ENCODE assay signal across 8 mouse cellular contexts in the genomic region with DNA sequence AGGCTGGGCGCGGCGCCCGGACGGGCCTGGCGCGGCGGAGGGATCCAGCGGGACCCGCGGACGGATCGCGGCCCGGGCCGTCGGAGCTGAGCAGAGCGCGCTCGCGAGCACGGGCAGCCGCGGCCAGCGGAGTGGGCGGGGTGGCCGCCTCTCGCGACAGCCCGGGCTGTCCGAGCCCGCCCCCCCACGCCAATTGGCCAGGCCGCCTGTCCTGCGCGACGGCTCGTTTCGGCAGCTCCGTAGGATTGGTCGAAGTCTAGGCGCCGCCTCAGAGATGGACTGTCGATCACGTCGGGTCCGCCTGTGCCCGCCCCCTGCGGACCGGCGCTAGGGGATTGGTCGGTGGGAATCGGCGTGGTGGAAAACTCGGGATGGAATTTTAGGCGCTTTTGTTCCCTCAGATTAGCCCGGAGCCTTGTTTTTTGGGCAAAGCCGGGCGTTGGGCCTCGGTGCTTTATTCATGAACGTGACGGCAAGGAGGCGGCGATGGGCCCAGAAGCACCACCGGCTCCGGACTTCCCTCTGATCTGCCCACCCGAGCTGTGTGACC. TPM values are rescaled to one million over a fixed set of nuclear protein-coding genes. Genes with fewer than 3 reads are reported as not detected.
A peak's percentile ranks its signal among the peaks of the same experiment; 100 is the strongest.
DNase-seq lines count a peak whose midpoint lies in the region; ATAC-seq and TF ChIP-seq lines count a peak whose summit lies in the region.

A gene (minus strand): TSS at position 128 of the 550 bp plus-strand sequence.

- no peak for TF ChIP-seq CTCF in Patski (IDR thresholded peaks at IDR 0.05)
- TF ChIP-seq CTCF in lung, adult 2 months (IDR thresholded peaks at IDR 0.05; ENCODE audit: insufficient read depth, low read length) = no peak

- H3K4me3 ChIP-seq in lung, adult 2 months (replicated peaks; ENCODE audit: extremely low read depth, low read depth, low read length) = peak within 1 kb of the TSS; percentile 78

- DNase-seq in Patski (ENCODE audit: low read depth, low spot score) = peak; percentile 84
- peak; percentile 98 for DNase-seq in cerebellum, adult 8-10 months
- peak; percentile 98 for DNase-seq in heart, postnatal 4 days
- DNase-seq in layer of hippocampus, adult 8-10 months (ENCODE audit: low spot score in 2 of 2) = peak; percentile 98 to 99
- DNase-seq in lung, adult 2 months = peak; percentile 91
- DNase-seq in ovary, postnatal 10 days (ENCODE audit: low spot score) = peak; percentile 88
- DNase-seq in thymus, postnatal 36 days = peak; percentile 19 to 39

- WGBS in lung, adult 2 months = 1% methylated on average over 61 of the region's 67 CpGs

- CTCF ChIA-PET in Patski (lab: Charles Lee) = interaction anchor here (1.3 kb wide), 1 partner anchor 21 kb away, joined by 4 read pairs; no protein-coding TSS in a partner anchor

- no peaks in the 10 kb centered on the region for H3K27me3 ChIP-seq in Patski

- ATAC-seq in Patski = peak; percentile 94
- peak; percentile 91 for ATAC-seq in frontal cortex, adult (ENCODE audit: low TSS enrichment)

- POLR2A ChIA-PET in Patski (lab: Charles Lee) = interaction anchor here (2.5 kb wide), 1 partner anchor 16 kb away, joined by 10 read pairs; no protein-coding TSS in a partner anchor

- in situ Hi-C loops in Patski (cut with MboI; ENCODE audit: low pct_unique_long_range_greater_than_20kb) = no loop called here

- peak; percentile 63; the same call in 1 of the 2 replicates for TF ChIP-seq POLR2A in lung, adult 2 months (IDR thresholded peaks at IDR 0.05; ENCODE audit: borderline replicate concordance, extremely low read depth, low read depth, low read length)

- peaks cover 17% of the 10 kb centered on the region for H3K4me1 ChIP-seq in lung, adult 2 months (ENCODE audit: control insufficient read depth, insufficient read depth, low read length)

RNA-seq across cellular contexts. Expression of the gene that starts here (rescaled TPM):
- polyA plus RNA-seq in Patski (2021) = 36.4 TPM
- total RNA-seq in heart, postnatal 4 days (2021) = 10 to 100 TPM; 41.0 to 42.9 TPM
- total RNA-seq in layer of hippocampus, adult 8-10 months (2022) = 10 to 100 TPM; 77.4 to 92.9 (median 84.7) TPM
- 40.8 and 50.9 TPM in 2 replicates for polyA plus RNA-seq in lung, adult 2 months (2012; rRNA removed)

Comparison
In these comparisons a context has a peak if more than half of its experiments do, and no peak if none do; other contexts are left out.
1. Peak in every context shown above with its lines: DNase-seq, ATAC-seq and H3K4me3 ChIP-seq.
2. DNase-seq: peak in every context shown above with its lines; median percentile 98 in layer of hippocampus, adult 8-10 months; 98 in cerebellum, adult 8-10 months; 98 in heart, postnatal 4 days; 91 in lung, adult 2 months; 88 in ovary, postnatal 10 days; 84 in Patski; 29 in thymus, postnatal 36 days.